Mouse (Mus musculus) erythroblast, embryonic 14.5 days (primary cell): ENCODE measurements around the gene Ccdc172. TPM values are rescaled to one million over a fixed set of nuclear protein-coding genes. Genes with fewer than 3 reads are reported as not detected.

ENCODE experiments used
- H3K27me3 ChIP-seq: 2 replicates; pipeline ENCODE4 v1.6.1; 2012; ENCODE audit warnings: inconsistent platforms; ENCODE audit not compliant: control insufficient read depth
- H3K36me3 ChIP-seq: 2 replicates; pipeline ENCODE4 v1.6.1; 2012; ENCODE audit warnings: mild to moderate bottlenecking, inconsistent platforms; ENCODE audit not compliant: control insufficient read depth
- H3K4me1 ChIP-seq: 2 replicates; pipeline ENCODE4 v1.6.1; 2012; ENCODE audit warnings: inconsistent platforms; ENCODE audit not compliant: control insufficient read depth
- H3K4me3 ChIP-seq: replicated peaks from 2 replicates; pipeline ENCODE3; 2012; ENCODE audit warnings: moderate library complexity, mild to moderate bottlenecking, inconsistent platforms
- H3K9me3 ChIP-seq: 2 replicates; pipeline ENCODE4 v1.6.1; 2012; ENCODE audit warnings: low read length, inconsistent platforms, mixed read lengths; ENCODE audit not compliant: control insufficient read depth
- GATA1 ChIP-seq: IDR thresholded peaks from 2 replicates; pipeline ENCODE4 v1.6.1; 2012; ENCODE audit warnings: low read length, inconsistent platforms, mixed read lengths
- TAL1 ChIP-seq: IDR thresholded peaks from 3 replicates; pipeline ENCODE4 v1.6.1; 2012; ENCODE audit warnings: low read length, inconsistent platforms, mixed read lengths
- polyA plus RNA-seq: library from polyadenylated mRNA; stranded (reverse); fragments of >175 nt; gene quantifications from 2 replicates; pipeline ENCODE4 v1.2.3, GENCODE M21; 2012

Gene Ccdc172
- polyA plus RNA-seq, 1 experiment: not detected

DNA sequence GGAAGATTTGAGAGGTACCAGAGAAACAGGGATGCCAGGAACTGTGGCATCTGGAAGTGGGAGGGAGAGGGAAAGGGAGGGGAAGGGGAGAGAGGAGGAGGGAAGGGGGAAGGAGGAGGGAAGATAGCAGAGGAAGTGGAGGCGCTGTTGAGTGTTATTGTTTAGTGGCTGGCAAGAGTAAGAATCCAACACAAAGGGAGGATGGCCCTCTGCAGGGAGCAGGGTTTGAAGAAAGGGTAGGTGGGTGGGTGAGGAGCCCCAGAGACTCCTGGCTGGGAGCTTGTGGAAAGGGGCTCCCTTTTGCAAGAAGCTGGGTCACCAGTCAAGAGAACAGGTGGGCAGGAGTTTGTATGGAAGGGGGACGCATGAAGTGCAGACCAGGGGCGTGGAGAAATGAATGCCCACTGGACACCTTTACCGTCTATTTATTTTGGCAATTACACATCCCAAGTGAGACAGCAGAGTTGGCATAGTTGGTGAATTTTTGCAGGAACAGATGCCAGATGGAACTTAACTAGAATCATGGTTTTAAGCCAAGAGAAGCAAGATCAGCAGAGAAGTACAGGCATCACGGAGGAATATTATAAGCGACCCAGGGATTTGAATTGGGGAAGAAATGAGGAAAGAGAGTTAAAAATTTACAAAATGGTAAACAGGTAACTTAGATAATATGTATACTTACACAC lies 78.6 kb downstream of the Ccdc172 start:
- TF ChIP-seq GATA1 (no peak), TAL1 (no peak)
- no peaks in the 10 kb centered on the region for H3K4me1 ChIP-seq
- peaks cover 16% of the 10 kb centered on the region for H3K9me3 ChIP-seq
- H3K4me3 ChIP-seq: no peak overlapping the region
- H3K27me3 ChIP-seq: no peaks in the 10 kb centered on the region
- H3K36me3 ChIP-seq: no peaks in the 10 kb centered on the region

DNA sequence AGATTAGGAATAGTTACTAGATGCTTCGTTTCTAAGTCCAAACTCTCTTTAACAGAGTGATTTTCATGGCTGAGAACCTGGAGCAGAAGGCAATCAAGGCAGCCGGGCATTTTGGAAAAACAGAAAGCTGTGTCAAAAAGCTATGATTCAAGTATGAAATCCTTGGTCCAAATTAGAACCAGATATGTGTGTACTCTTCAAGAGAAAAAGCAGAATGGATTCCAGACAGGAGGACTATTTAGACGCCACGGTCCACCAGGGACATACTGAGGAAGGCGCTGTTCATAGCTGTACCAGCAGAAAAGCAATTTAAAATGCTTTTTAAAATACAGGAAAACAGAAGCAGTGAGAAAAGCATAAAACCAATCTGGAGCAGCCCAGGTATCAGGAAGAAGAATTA lies 88.6 kb downstream of the Ccdc172 start:
- Histone ChIP-seq H3K9me3 (peaks cover 20% of the 10 kb centered on the region), H3K27me3 (no peaks in the 10 kb centered on the region), H3K4me1 (no peaks in the 10 kb centered on the region), H3K4me3 (no peak overlapping the region), H3K36me3 (no peaks in the 10 kb centered on the region)
- TF ChIP-seq TAL1 (no peak), GATA1 (no peak)

Other genes with a start within 250 kb of the Ccdc172 start
- gene Gfra1, start 56.1 kb upstream of the Ccdc172 start, polyA plus RNA-seq: not detected in 2 replicates
- gene Pnlip, start 140.5 kb downstream of the Ccdc172 start, polyA plus RNA-seq: not detected in 2 replicates
- gene Pnliprp1, start 216.9 kb downstream of the Ccdc172 start, polyA plus RNA-seq: not detected in 2 replicates
- not detected in 2 replicates for gene Pnliprp2, start 247.7 kb downstream of the Ccdc172 start, polyA plus RNA-seq